Mouse (Mus musculus) CH12.LX (cell line): ENCODE data around the gene Cnot11. TPM values are rescaled to one million over a fixed set of nuclear protein-coding genes. Genes with fewer than 3 reads are reported as not detected.

Experiments used
- DNase-seq: peaks from one replicate; pipeline ENCODE4 v3.0.0-alpha.2; 2013; ENCODE audit errors: extremely low read depth
- H3K27ac ChIP-seq: 2 replicates; pipeline ENCODE4 v1.5.1; 2012; ENCODE audit warnings: low read depth, mild to moderate bottlenecking, control low read depth, moderate library complexity; ENCODE audit not compliant: insufficient read depth
- H3K27me3 ChIP-seq: replicated peaks from 2 replicates; pipeline ENCODE3; 2012; ENCODE audit warnings: inconsistent platforms
- H3K36me3 ChIP-seq, 2 experiments: replicated peaks in 1 of 2; 2 replicates each; pipeline versions ENCODE3 to v1.6.1; 2012; ENCODE audit warnings: inconsistent platforms in 1 of 2, low read length in 1 of 2, mild to moderate bottlenecking in 1 of 2, mixed read lengths in 1 of 2, moderate library complexity in 1 of 2; ENCODE audit not compliant: control insufficient read depth in 1 of 2, insufficient read depth in 1 of 2
- H3K4me1 ChIP-seq, 2 experiments: 2 replicates each; pipeline ENCODE4 v1.6.1; 2012; ENCODE audit warnings: inconsistent platforms in 1 of 2, moderate library complexity in 1 of 2; ENCODE audit not compliant: insufficient read depth in 2 of 2, control insufficient read depth in 1 of 2
- H3K4me2 ChIP-seq: 2 replicates; pipeline ENCODE4 v1.6.1; 2012; ENCODE audit warnings: low read depth, mild to moderate bottlenecking, control low read depth; ENCODE audit not compliant: poor library complexity, insufficient read depth, severe bottlenecking
- H3K4me3 ChIP-seq, 3 experiments: fragments of 150-350 bp in 1 of 3; sonication (generic) in 1 of 3; replicated peaks in 1 of 3; 2 replicates each; pipeline versions ENCODE3 to v1.5.1; 2011 to 2012; ENCODE audit warnings: low read depth in 2 of 3, low read length in 2 of 3, mild to moderate bottlenecking in 2 of 3, moderate library complexity in 2 of 3, control low read depth in 1 of 3, improper control_type of control experiment in 1 of 3, inconsistent platforms in 1 of 3, mixed read lengths in 1 of 3; ENCODE audit not compliant: poor library complexity in 1 of 3
- H3K79me2 ChIP-seq: replicated peaks from 2 replicates; pipeline ENCODE4 v1.6.1; 2012; ENCODE audit warnings: mild to moderate bottlenecking, moderate library complexity; ENCODE audit not compliant: control insufficient read depth, poor library complexity, insufficient read depth, severe bottlenecking; ENCODE audit errors: extremely low read depth
- H3K9ac ChIP-seq: 2 replicates; pipeline ENCODE4 v1.6.1; 2012; ENCODE audit warnings: low read depth, mild to moderate bottlenecking, control low read depth, moderate library complexity; ENCODE audit not compliant: insufficient read depth
- H3K9me3 ChIP-seq: replicated peaks from 2 replicates; pipeline ENCODE3; 2012; ENCODE audit warnings: low read length, inconsistent platforms, mixed read lengths
- BHLHE40 ChIP-seq: IDR thresholded peaks from 2 replicates; pipeline ENCODE4 v1.6.1; 2011; ENCODE audit warnings: mild to moderate bottlenecking, low read depth, low read length, improper control_type of control experiment
- E2F4 ChIP-seq: IDR thresholded peaks from 2 replicates; pipeline ENCODE4 v1.6.1; 2011; ENCODE audit warnings: low read depth, low read length, improper control_type of control experiment; ENCODE audit not compliant: insufficient replicate concordance
- EP300 ChIP-seq: IDR thresholded peaks from 2 replicates; pipeline ENCODE4 v1.6.1; 2011; ENCODE audit warnings: low read length, improper control_type of control experiment
- HCFC1 ChIP-seq: IDR thresholded peaks from 2 replicates; pipeline ENCODE4 v1.6.1; 2012; ENCODE audit warnings: low read depth, mild to moderate bottlenecking, inconsistent platforms, low read length, improper control_type of control experiment
- JUN ChIP-seq: IDR thresholded peaks from 2 replicates; pipeline ENCODE4 v1.6.1; 2011; ENCODE audit warnings: low read depth, mild to moderate bottlenecking, low read length, improper control_type of control experiment, moderate library complexity; ENCODE audit not compliant: insufficient read depth
- MAX ChIP-seq: IDR thresholded peaks from 2 replicates; pipeline ENCODE4 v1.6.1; 2011; ENCODE audit warnings: low read length, improper control_type of control experiment
- MAZ ChIP-seq: IDR thresholded peaks from 2 replicates; pipeline ENCODE4 v1.6.1; 2012; ENCODE audit warnings: low read depth, mild to moderate bottlenecking, inconsistent platforms, low read length, improper control_type of control experiment, moderate library complexity
- MXI1 ChIP-seq: IDR thresholded peaks from 2 replicates; pipeline ENCODE4 v1.6.1; 2011; ENCODE audit warnings: mild to moderate bottlenecking, low read depth, low read length, improper control_type of control experiment
- MYC ChIP-seq: IDR thresholded peaks from 2 replicates; pipeline ENCODE4 v1.6.1; 2011; ENCODE audit warnings: low read depth, mild to moderate bottlenecking, improper control_type of control experiment, low read length
- PAX5 ChIP-seq: IDR thresholded peaks from 2 replicates; pipeline ENCODE4 v1.6.1; 2012; ENCODE audit warnings: low read length, inconsistent platforms, mixed read lengths
- POLR2A ChIP-seq: IDR thresholded peaks from 2 replicates; pipeline ENCODE4 v1.6.1; 2011; ENCODE audit warnings: low read depth, mild to moderate bottlenecking, improper control_type of control experiment, low read length
- RCOR1 ChIP-seq: conservative IDR thresholded peaks from 2 replicates; pipeline ENCODE4 v1.6.1; 2012; ENCODE audit warnings: low read depth, mild to moderate bottlenecking, inconsistent platforms, low read length, improper control_type of control experiment
- TBP ChIP-seq: conservative IDR thresholded peaks from 2 replicates; pipeline ENCODE4 v1.6.1; 2011; ENCODE audit warnings: low read depth, low read length, improper control_type of control experiment
- UBTF ChIP-seq: IDR thresholded peaks from 2 replicates; pipeline ENCODE4 v1.6.1; 2012; ENCODE audit warnings: low read depth, mild to moderate bottlenecking, inconsistent platforms, low read length, improper control_type of control experiment, moderate library complexity
- ZKSCAN1 ChIP-seq: IDR thresholded peaks from 2 replicates; pipeline ENCODE4 v1.6.1; 2012; ENCODE audit warnings: low read depth, inconsistent platforms, low read length, improper control_type of control experiment, borderline replicate concordance
- ZNF384 ChIP-seq: IDR thresholded peaks from 2 replicates; pipeline ENCODE4 v1.6.1; 2012; ENCODE audit warnings: low read depth, low read length, improper control_type of control experiment, inconsistent platforms
- dilution Hi-C: fragments of 300-500 bp; cut with MboI; formaldehyde crosslinking; loops from 2 replicates; pipeline ENCODE4 v1.14.3; 2020; ENCODE audit warnings: low sequenced_read_pairs; ENCODE audit not compliant: extremely low pct_unique_long_range_greater_than_20kb, extremely low pct_ligation_motif_present
- in situ Hi-C: fragments of 300-500 bp; cut with MboI; formaldehyde crosslinking; loops from 3 replicates; pipeline ENCODE4 v1.14.3; 2019; ENCODE audit warnings: low sequenced_read_pairs, low pct_ligation_motif_present, low pct_unique_long_range_greater_than_20kb, mixed read lengths
- polyA plus RNA-seq: library from polyadenylated mRNA; unstranded; fragments of >175 nt; gene quantifications from 2 replicates; pipeline ENCODE4 v1.2.1, GENCODE M21; 2012; ENCODE audit warnings: low read depth; ENCODE audit not compliant: insufficient read length
- total RNA-seq, 2 experiments: library from RNA; depleted of rRNA; stranded (reverse); fragments of 300-350 nt in 1 of 2; fragments of >200 nt in 1 of 2; gene quantifications; 2 replicates each; pipeline ENCODE4 v1.2.3; 2012 to 2014

Gene Cnot11
- total and polyA plus RNA-seq, 3 experiments = 15.3 to 34.9 (median 28.6) TPM

GRCm38 (mm10) chr1:39493165-39493564, 41.6 kb upstream of the Cnot11 start:
- no peak overlapping the region for H3K9ac ChIP-seq
- H3K4me1 ChIP-seq = peaks cover 0 to 10% of the 10 kb centered on the region in 2 experiments; a peak in 2 of 4 replicates
- no peaks in the 10 kb centered on the region for H3K36me3 ChIP-seq
- H3K79me2 ChIP-seq = no peaks in the 10 kb centered on the region
- H3K4me2 ChIP-seq = peak overlapping the region; percentile 29; the same call in 1 of the 2 replicates
- dilution Hi-C loops = no loop called here
- in situ Hi-C loops = no loop called here
- H3K9me3 ChIP-seq = peaks cover 6% of the 10 kb centered on the region
- no peak overlapping the region for H3K4me3 ChIP-seq
- no peaks in the 10 kb centered on the region for H3K27me3 ChIP-seq
- no peak for TF ChIP-seq E2F4
- no peak for TF ChIP-seq JUN
- TF ChIP-seq MAX = no peak
- no peak for TF ChIP-seq POLR2A
- no peak for TF ChIP-seq MXI1
- no peak for TF ChIP-seq EP300
- TF ChIP-seq UBTF = no peak
- TF ChIP-seq BHLHE40 = no peak
- TF ChIP-seq MYC = no peak
- TF ChIP-seq PAX5 = no peak
- TF ChIP-seq HCFC1 = no peak
- no peak for TF ChIP-seq ZKSCAN1
- no peak for TF ChIP-seq MAZ
- no peak for TF ChIP-seq TBP
- TF ChIP-seq, all 38 proteins: peak for 0
- H3K27ac ChIP-seq = no peak overlapping the region
- DNase-seq = peak; percentile 40

- Histone ChIP-seq H3K4me1 (peaks cover 0 to 10% of the 10 kb centered on the region in 2 experiments; a peak in 2 of 4 replicates), H3K9ac (no peak overlapping the region), H3K9me3 (peaks cover 6% of the 10 kb centered on the region), H3K36me3 (no peaks in the 10 kb centered on the region), H3K4me2 (0 out of 2 replicates have a peak overlapping the region, but pooled peaks have one; percentile 29), H3K4me3 (no peak overlapping the region), H3K27ac (no peak overlapping the region), H3K79me2 (no peaks in the 10 kb centered on the region), H3K27me3 (no peaks in the 10 kb centered on the region)
- dilution Hi-C loops (no loop called here), in situ Hi-C loops (no loop called here)
- no peak for TF ChIP-seq ZKSCAN1
- no peak for TF ChIP-seq RCOR1
- TF ChIP-seq ZNF384 = peak; percentile 54
- no peak for DNase-seq
Observed at GRCm38 (mm10) chr1:39493664-39494063, 41.1 kb upstream of the Cnot11 start.
